Mouse (Mus musculus): ENCODE measurements around the gene St7.

St7 gene

DNA sequence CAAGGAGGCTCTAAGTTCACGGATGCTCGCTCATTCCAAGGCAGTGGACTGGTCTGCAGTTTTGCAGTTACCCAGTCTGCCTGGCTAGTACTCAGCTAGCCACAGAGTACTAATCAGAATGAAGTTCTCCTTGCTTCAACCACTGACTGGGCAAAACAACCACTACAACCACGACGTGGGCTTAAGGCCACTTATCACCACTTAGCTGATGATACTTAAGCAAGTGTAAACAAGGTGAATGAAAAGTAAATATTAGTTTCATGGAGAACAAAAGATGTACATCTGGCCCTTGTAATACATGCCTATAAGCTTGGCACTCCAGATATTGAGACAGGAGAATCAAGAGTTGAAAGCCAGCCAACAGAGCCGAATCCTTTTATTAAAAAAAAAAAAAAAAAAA is 253.7 kb downstream of the St7 start:
- no peaks in the 10 kb centered on the region for H3K36me3 ChIP-seq (ENCODE audit: insufficient read depth, low read length)
- no peaks in the 10 kb centered on the region for H3K27me3 ChIP-seq (ENCODE audit: insufficient read depth, low read length)
- H3K9me3 ChIP-seq (ENCODE audit: low read length), result no peaks in the 10 kb centered on the region
- TF ChIP-seq CTCF (conservative IDR thresholded peaks at IDR 0.05; ENCODE audit: low read length) (no peak), NANOG (IDR thresholded peaks at IDR 0.05; ENCODE audit: borderline replicate concordance, low read length) (no peak), POU5F1 (IDR thresholded peaks at IDR 0.05; ENCODE audit: borderline replicate concordance, low read length) (no peak)
- no peak overlapping the region for H3K4me3 ChIP-seq (replicated peaks; ENCODE audit: low read length)
- no peaks in the 10 kb centered on the region for H3K4me1 ChIP-seq (replicated peaks; ENCODE audit: low read depth, low read length)

DNA sequence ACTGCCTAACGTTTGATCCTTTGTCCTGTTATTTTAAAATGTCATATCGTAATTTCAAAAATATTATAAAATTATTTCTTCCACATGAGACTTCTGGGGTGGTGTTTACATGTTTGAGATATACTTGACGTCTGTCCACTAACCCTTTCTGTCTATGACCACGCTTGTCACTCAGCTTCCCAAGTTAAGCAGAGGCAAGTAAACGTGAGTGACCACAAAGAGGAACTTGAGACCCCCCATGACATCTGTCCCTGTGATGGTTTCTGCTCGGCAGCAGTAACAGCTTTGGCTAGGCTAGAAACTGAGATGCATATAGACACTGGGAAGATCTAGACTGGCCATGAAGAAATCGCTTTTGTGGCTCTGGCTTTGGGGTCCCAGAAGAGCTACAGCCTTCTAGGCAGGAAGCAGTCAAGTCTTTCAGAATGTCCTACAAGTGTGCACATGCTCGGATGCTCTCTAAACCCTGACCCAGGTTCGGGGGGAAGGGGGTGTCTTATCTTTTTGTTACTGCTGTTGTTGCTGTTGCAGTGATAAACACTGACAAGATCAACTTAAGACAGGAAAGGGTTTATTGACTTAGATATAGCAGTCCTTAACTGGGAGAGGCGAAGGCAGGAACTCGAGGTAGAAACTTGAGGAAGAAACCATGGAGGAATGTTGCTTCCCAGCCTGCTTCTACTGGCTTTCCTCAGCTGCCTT is 254.5 kb downstream of the St7 start:
- no peaks in the 10 kb centered on the region for H3K27me3 ChIP-seq (ENCODE audit: insufficient read depth, low read length)
- H3K4me1 ChIP-seq (replicated peaks; ENCODE audit: low read depth, low read length), result no peaks in the 10 kb centered on the region
- no peaks in the 10 kb centered on the region for H3K9me3 ChIP-seq (ENCODE audit: low read length)
- no peak overlapping the region for H3K4me3 ChIP-seq (replicated peaks; ENCODE audit: low read length)
- TF ChIP-seq NANOG (IDR thresholded peaks at IDR 0.05; ENCODE audit: borderline replicate concordance, low read length), result no peak
- no peak for TF ChIP-seq CTCF (conservative IDR thresholded peaks at IDR 0.05; ENCODE audit: low read length)
- TF ChIP-seq POU5F1 (IDR thresholded peaks at IDR 0.05; ENCODE audit: borderline replicate concordance, low read length), result no peak
- H3K36me3 ChIP-seq (ENCODE audit: insufficient read depth, low read length), result no peaks in the 10 kb centered on the region

DNA sequence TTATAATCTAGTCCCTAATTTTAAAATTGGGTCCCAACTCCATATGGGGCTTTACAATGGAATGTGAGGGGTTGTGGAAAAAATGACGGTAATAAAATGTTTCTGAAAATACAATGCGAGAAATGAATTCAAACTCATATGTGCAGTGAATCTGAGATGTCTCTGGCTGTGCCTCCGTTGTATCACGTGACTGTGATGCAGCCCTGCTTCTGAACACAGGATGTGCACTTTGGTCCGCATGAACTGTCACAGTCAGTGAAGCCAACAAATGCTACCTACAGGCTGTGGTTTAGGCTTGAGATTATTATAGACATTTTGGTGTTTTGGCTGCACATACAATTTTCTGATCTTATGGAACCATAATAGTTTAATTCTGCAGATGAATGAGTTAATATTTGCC is 256.4 kb downstream of the St7 start:
- TF ChIP-seq NANOG (IDR thresholded peaks at IDR 0.05; ENCODE audit: borderline replicate concordance, low read length) (no peak), POU5F1 (IDR thresholded peaks at IDR 0.05; ENCODE audit: borderline replicate concordance, low read length) (no peak), CTCF (conservative IDR thresholded peaks at IDR 0.05; ENCODE audit: low read length) (no peak)
- Histone ChIP-seq H3K4me3 (replicated peaks; ENCODE audit: low read length) (no peak overlapping the region), H3K9me3 (ENCODE audit: low read length) (no peaks in the 10 kb centered on the region), H3K36me3 (ENCODE audit: insufficient read depth, low read length) (no peaks in the 10 kb centered on the region), H3K4me1 (replicated peaks; ENCODE audit: low read depth, low read length) (no peaks in the 10 kb centered on the region), H3K27me3 (ENCODE audit: insufficient read depth, low read length) (no peaks in the 10 kb centered on the region)

DNA sequence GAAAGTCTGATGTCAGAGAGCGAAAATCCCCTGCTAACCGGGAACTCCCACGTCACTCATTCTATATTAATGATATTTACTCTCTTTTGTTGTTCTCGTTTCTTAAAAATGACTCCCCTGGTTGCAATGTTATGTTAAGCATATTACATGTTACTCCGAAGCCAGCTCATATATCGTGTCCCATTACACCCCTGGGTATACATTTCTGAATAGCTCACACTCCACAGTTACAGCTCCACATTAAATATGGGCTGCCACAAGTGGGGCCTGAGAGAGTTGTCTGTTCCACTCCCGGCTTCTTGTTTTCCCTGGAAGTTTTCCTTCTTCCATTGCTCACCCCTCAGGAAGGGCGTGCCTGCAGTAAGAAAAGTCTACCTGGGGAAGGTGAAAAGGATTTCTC is 259.0 kb downstream of the St7 start:
- TF ChIP-seq NANOG (IDR thresholded peaks at IDR 0.05; ENCODE audit: borderline replicate concordance, low read length) (no peak), POU5F1 (IDR thresholded peaks at IDR 0.05; ENCODE audit: borderline replicate concordance, low read length) (no peak), CTCF (conservative IDR thresholded peaks at IDR 0.05; ENCODE audit: low read length) (no peak)
- Histone ChIP-seq H3K9me3 (ENCODE audit: low read length) (no peaks in the 10 kb centered on the region), H3K27me3 (ENCODE audit: insufficient read depth, low read length) (no peaks in the 10 kb centered on the region), H3K36me3 (ENCODE audit: insufficient read depth, low read length) (no peaks in the 10 kb centered on the region), H3K4me1 (replicated peaks; ENCODE audit: low read depth, low read length) (no peaks in the 10 kb centered on the region), H3K4me3 (replicated peaks; ENCODE audit: low read length) (no peak overlapping the region)

DNA sequence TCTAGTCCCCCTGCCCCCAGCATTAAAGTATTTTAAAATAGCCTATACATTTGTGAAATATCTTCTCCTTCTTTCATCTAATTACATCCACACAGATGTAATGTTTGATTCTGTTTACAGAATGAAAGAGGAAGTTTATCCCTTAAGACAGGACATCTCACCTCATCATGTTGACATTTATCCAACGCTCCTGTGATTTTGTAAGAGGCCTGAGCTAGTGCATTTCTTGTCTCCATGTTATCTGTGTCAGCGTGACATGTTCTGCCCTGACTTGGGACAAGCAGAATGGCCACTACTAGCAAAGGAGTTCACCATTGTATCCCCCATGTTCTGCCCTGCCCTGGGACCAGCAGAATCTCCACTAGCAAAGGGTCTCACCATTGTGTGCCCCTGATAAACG is 270.7 kb downstream of the St7 start:
- Histone ChIP-seq H3K27me3 (ENCODE audit: insufficient read depth, low read length) (no peaks in the 10 kb centered on the region), H3K9me3 (ENCODE audit: low read length) (no peaks in the 10 kb centered on the region), H3K4me3 (replicated peaks; ENCODE audit: low read length) (no peak overlapping the region), H3K36me3 (ENCODE audit: insufficient read depth, low read length) (no peaks in the 10 kb centered on the region), H3K4me1 (replicated peaks; ENCODE audit: low read depth, low read length) (no peaks in the 10 kb centered on the region)
- TF ChIP-seq POU5F1 (IDR thresholded peaks at IDR 0.05; ENCODE audit: borderline replicate concordance, low read length) (no peak), NANOG (IDR thresholded peaks at IDR 0.05; ENCODE audit: borderline replicate concordance, low read length) (no peak), CTCF (conservative IDR thresholded peaks at IDR 0.05; ENCODE audit: low read length) (no peak)

DNA sequence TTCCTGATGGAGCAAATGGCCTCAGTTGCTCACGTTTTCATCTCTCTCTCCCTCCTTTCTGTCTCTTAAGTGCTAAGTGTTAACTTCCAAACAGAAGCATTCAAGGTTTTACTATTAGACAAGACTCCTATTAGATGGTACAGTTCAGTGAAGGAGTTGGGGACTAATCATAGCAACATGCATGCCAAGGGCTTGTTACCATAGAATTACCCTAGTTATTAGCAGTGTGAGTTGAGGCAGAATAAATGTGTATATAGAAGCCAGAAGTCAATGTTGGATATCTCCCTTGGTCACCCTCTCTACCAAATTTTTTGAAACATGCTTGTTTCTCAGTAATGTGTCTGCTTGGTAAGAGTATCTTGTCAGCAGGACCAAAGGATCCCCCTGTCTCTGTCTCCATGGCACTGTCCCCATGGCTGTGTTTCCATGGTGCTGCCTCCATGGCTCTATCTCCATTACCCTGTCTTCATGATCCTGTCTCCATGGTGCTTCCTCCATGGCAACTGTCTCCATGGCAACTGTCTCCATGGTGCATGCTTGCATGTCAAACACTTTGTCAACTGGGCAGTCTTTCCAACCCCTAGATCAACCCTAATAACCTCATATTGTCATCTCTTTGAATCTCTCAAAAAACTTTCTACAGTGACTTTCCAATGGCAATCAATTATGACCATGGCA is 275.9 kb downstream of the St7 start:
- no peaks in the 10 kb centered on the region for H3K36me3 ChIP-seq (ENCODE audit: insufficient read depth, low read length)
- no peak overlapping the region for H3K4me3 ChIP-seq (replicated peaks; ENCODE audit: low read length)
- no peaks in the 10 kb centered on the region for H3K9me3 ChIP-seq (ENCODE audit: low read length)
- TF ChIP-seq POU5F1 (IDR thresholded peaks at IDR 0.05; ENCODE audit: borderline replicate concordance, low read length), result no peak
- TF ChIP-seq NANOG (IDR thresholded peaks at IDR 0.05; ENCODE audit: borderline replicate concordance, low read length), result no peak
- no peak for TF ChIP-seq CTCF (conservative IDR thresholded peaks at IDR 0.05; ENCODE audit: low read length)
- no peaks in the 10 kb centered on the region for H3K4me1 ChIP-seq (replicated peaks; ENCODE audit: low read depth, low read length)
- H3K27me3 ChIP-seq (ENCODE audit: insufficient read depth, low read length), result no peaks in the 10 kb centered on the region

DNA sequence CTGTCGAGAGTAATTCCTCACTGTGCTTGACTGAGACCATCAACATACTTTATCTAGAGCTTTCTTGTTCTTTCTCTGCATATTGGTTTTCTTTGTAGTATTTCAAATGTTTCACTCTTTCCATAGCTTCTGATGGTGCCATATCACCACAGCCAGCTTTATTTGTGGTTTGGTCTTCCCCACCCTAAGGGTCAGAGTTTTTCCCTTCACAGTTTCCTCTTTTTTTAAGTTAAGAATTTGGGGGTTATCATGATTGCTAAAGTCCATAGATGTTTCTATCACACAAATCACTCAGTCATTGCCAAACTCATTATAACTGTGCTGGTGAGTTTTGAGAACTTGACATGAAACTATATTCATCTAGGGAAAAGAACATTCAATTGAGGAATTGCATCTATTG is 277.1 kb downstream of the St7 start:
- no peaks in the 10 kb centered on the region for H3K4me1 ChIP-seq (replicated peaks; ENCODE audit: low read depth, low read length)
- H3K36me3 ChIP-seq (ENCODE audit: insufficient read depth, low read length), result no peaks in the 10 kb centered on the region
- TF ChIP-seq NANOG (IDR thresholded peaks at IDR 0.05; ENCODE audit: borderline replicate concordance, low read length), result no peak
- TF ChIP-seq POU5F1 (IDR thresholded peaks at IDR 0.05; ENCODE audit: borderline replicate concordance, low read length), result no peak
- no peak for TF ChIP-seq CTCF (conservative IDR thresholded peaks at IDR 0.05; ENCODE audit: low read length)
- no peaks in the 10 kb centered on the region for H3K27me3 ChIP-seq (ENCODE audit: insufficient read depth, low read length)
- H3K4me3 ChIP-seq (replicated peaks; ENCODE audit: low read length), result no peak overlapping the region
- no peaks in the 10 kb centered on the region for H3K9me3 ChIP-seq (ENCODE audit: low read length)

DNA sequence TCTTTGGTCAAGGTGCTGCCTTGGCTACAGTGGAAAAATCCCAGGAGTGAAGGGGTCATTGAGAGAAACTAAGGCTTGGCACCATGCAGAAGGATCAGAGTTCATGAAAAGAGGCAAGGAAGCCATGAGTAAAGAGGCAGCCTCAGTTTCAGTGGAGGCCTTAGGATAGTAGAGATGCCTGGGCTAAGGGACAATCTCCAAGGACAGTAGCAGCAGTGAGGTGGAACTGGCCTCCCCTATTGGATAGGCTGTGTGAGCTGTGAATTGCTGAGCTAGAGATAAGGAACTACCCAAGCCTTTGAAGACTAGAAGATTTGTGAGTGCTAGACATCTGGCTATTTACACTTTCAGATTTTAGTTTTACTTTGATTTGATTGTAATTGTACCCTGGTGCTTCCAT is 278.7 kb downstream of the St7 start:
- TF ChIP-seq CTCF (conservative IDR thresholded peaks at IDR 0.05; ENCODE audit: low read length) (no peak), NANOG (IDR thresholded peaks at IDR 0.05; ENCODE audit: borderline replicate concordance, low read length) (no peak), POU5F1 (IDR thresholded peaks at IDR 0.05; ENCODE audit: borderline replicate concordance, low read length) (no peak)
- Histone ChIP-seq H3K4me3 (replicated peaks; ENCODE audit: low read length) (no peak overlapping the region), H3K9me3 (ENCODE audit: low read length) (no peaks in the 10 kb centered on the region), H3K36me3 (ENCODE audit: insufficient read depth, low read length) (no peaks in the 10 kb centered on the region), H3K27me3 (ENCODE audit: insufficient read depth, low read length) (no peaks in the 10 kb centered on the region), H3K4me1 (replicated peaks; ENCODE audit: low read depth, low read length) (no peaks in the 10 kb centered on the region)

Data from E14TG2a.4 (cell line).